Mouse (Mus musculus): Measurements from ENCODE around the gene Klk11. TPM values are rescaled to one million over a fixed set of nuclear protein-coding genes. Genes with fewer than 3 reads are reported as not detected.

The Klk11 gene
- total RNA-seq, 2 experiments from 2014 or later = not detected

DNA sequence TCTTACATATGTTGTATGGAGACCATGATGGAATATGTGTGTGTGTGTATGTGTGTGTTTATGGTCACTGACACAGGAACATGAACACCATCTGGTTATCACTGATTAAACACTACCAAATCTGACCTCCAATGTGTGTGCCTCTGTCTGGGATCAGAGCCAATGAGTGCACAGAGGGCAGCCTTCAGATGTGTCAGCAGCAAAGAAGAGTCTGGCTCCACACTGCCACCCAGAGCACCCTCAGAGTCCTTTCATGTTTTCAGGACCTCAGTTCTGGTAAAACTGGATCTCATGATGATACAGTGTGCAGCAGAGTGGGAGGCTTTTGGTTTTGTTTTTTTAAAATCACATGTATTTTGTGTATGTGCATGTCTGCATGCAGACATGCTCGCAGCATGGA lies 10.9 kb downstream of the Klk11 start:
- intact Hi-C loops (cut with DNase I) = no loop called here
- no peak for DNase-seq (ENCODE audit: extremely low spot score in 1 of 2, low spot score in 2 of 2)

DNA sequence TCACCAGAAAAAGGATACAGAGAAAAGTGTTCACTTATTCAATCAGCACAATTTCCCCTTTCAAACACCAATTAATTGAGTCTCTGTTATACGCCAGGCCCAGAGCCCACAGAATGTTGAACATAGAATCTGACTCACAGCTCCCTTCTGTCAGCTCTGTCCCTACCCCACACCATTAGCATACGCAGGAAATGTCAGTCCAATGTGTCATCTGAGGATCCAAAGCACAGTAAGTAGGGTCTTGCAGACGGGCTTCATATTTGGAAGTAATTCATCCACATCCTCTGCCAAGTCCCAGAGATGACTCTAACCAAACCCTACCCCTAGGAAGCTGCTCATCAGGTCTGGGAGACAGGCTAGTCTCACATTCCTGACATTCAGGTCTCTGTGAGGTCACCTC lies 13.7 kb downstream of the Klk11 start:
- DNase-seq (ENCODE audit: extremely low spot score in 1 of 2, low spot score in 2 of 2) = no peak
- intact Hi-C loops (cut with DNase I) = no loop called here

DNA sequence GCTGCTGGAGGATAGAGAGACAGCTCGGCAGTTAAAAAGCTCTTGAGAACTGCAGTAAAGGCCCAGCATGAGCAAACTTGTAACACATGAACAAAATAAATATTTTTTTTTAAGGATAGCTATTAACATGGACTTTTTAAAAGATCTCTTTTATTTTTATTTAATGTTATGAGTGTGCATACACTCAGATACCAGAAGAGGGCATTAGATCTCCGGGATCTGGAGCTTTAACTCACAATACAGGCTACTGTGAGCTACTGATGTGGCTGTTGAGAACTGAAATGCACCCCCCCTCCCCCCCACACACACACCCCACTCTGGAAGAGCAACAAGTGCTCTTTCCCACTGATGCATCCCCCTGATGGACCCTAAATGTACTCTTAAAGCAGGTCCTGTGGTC lies 14.9 kb downstream of the Klk11 start:
- no peak for DNase-seq (ENCODE audit: extremely low spot score in 1 of 2, low spot score in 2 of 2)
- intact Hi-C loops (cut with DNase I) = no loop called here

DNA sequence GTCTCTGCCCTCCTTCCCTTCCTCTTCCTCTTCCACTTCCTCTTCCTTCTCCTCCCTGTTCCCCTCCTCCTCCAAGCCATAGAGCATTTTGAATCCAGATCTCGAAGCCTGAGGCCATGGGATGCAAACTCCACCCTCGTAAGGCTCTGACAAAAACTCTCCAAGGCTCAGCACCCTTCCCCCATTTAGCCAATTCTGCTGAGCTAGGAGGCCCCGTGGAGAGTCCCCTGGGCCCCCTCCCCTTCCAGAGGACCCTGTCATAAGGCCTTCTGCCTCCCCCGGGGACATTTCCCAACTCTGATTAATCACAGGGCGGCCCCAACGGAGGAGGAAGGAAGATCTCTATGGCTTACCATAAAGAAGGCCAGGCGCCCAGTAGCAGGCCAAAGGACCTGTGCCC lies 17.2 kb downstream of the Klk11 start, which contains the start of gene Klk9:
Gene Klk9 (plus strand): TSS at position 301 of the 400 bp plus-strand sequence.
- no peak for DNase-seq (ENCODE audit: extremely low spot score in 1 of 2, low spot score in 2 of 2)
- intact Hi-C loops (cut with DNase I) = no loop called here

DNA sequence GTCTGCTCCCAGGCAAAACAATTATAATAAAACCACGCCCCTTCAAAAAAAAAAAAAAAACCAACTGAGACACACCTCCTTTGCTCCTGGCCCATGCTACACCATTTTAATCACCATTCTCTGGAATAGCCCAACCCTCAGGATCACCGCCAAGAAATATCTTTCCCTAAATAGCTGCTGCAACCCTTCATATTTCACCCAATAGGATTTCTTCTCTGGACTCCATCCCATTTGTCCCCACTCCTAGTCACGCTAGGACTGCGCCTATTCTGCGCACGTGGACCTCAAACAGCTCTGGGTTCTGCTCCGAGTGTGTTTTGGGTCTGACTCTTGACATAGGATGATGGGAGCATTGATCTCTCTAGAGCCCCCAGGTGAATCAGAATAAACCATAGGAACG lies 22.0 kb downstream of the Klk11 start:
- DNase-seq (ENCODE audit: extremely low spot score in 1 of 2, low spot score in 2 of 2) = no peak
- intact Hi-C loops (cut with DNase I) = no loop called here

DNA sequence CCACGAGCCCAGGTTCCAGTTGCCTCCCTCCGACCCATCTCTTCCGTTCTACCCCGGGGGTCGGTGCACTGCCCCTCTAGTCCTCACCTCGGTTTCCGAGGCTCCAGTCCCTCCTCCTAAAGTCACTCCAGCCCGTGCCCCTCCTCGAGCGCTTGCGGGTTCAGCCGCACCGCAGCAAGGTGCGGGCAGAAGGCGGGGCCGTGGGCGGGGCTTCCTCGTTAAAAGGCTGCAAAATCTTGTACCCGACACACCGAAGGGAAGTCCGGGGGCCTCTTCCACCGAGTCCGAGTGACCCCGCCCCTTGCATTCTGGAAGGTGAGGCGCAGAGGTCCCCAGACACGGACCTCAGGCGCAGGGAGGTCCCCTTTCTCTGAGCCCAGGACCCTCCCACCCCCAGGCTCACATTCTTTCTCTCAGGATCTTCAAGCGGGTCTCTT lies 22.9 kb downstream of the Klk11 start, which contains the start of gene Klk8:
Gene Klk8 (plus strand): TSS at position 245 of the 437 bp plus-strand sequence.
- intact Hi-C loops (cut with DNase I) = no loop called here

DNA sequence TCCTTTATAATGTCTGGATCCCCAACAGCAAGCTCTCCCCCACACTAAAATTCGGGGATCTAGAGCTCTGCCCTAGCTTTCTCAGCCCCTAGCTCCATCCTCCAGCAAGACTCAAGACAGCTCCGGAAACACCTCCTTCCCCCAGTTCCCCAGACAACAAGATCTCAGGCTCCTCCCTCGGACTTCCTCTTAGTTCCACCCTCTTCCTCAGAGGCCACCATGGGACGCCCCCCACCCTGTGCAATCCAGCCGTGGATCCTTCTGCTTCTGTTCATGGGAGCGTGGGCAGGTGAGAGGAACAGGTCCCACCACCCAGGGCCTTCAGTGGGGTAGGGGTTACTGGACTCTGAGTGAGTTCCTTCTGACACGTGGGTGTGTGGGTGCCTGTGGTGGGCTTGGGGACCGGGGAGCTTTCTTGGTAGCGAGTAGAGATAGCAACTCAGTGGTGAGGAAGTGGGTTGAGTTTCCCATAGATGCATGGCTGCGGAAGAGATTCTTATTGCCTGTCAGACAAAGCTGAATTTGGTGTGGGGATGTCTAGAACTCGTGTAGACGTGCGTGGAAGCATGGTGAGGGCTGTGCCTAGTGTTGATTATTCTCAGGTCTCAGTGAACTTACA lies 23.5 kb downstream of the Klk11 start:
- no peak for DNase-seq (ENCODE audit: extremely low spot score in 1 of 2, low spot score in 2 of 2)
- intact Hi-C loops (cut with DNase I) = no loop called here

More for the DNA sequence above, 22.9 kb downstream of the Klk11 start, which contains the start of gene Klk8:
- peak in 1 of 2 experiments; percentile 55 for DNase-seq (ENCODE audit: extremely low spot score in 1 of 2, low spot score in 2 of 2)

GRCm38 (mm10) chr7:43799876-43800275 lies 25.5 kb downstream of the Klk11 start:
- no peak for DNase-seq (ENCODE audit: extremely low spot score in 1 of 2, low spot score in 2 of 2)
- intact Hi-C loops (cut with DNase I) = no loop called here

GRCm38 (mm10) chr7:43810994-43811393 lies 36.6 kb downstream of the Klk11 start, which contains the start of gene Klk7:
TSS of gene Klk7 (plus strand) at chr7:43811294.
- DNase-seq (ENCODE audit: extremely low spot score in 1 of 2, low spot score in 2 of 2) = no peak
- intact Hi-C loops (cut with DNase I) = no loop called here

DNA sequence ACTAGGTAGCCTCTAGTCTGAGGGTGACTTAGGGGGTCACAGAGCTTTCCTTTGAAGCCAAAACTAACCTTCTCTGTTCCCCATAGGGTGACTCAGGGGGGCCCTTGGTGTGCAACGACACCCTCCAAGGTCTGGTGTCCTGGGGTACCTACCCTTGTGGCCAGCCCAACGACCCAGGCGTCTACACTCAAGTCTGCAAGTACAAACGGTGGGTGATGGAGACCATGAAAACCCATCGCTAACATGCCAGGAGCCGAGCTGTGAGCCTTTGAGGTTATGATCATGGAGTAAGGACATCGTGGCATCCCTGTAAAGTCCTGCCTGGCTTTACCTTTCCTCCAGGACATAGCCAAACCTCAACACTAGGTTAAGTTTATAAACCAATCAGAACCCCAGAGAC lies 40.8 kb downstream of the Klk11 start:
- no peak for DNase-seq (ENCODE audit: extremely low spot score in 1 of 2, low spot score in 2 of 2)
- intact Hi-C loops (cut with DNase I) = no loop called here

DNA sequence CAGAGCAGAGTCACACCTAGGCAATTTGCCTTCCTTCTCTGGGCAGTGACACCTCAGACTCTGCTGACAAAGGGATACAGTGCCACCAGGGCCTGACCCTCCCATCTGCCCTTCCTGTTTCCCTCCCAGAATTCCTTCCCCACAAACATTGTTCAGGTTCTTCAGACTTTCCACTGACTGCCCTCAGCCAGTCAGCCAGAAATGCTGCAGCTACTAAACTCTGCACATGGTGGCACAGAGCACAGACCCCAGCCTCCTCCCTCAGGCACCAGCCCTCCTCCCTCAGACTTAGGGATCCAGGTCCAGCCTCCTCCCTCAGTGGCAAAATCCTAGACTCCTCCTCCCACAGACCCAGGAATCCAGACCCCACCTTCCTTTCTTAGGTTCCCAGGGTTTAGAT lies 42.3 kb downstream of the Klk11 start:
- no peak for DNase-seq (ENCODE audit: extremely low spot score in 1 of 2, low spot score in 2 of 2)
- intact Hi-C loops (cut with DNase I) = no loop called here

DNA sequence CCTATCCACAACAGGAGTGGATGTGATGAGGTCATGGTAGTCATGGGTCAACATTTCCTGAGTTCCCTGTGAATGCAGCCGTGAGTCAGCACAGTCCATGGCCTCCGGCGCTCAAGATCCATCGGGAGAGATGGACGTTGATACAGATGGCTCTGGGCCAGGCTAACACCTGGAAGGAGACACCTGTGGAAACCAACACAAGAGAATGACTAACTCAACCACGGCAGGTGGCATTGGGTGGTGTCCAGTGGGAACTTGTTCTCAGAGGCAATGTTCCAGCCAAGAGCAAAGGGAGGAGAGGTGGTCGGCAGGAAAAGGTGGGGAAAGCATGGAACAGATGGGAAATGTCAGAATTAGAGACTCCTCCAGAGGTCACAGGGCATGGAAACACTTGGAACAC lies 47.2 kb downstream of the Klk11 start:
- no peak for DNase-seq (ENCODE audit: extremely low spot score in 1 of 2, low spot score in 2 of 2)
- intact Hi-C loops (cut with DNase I) = loop anchor here (5.0 kb wide), 1 partner anchor 41 kb away; no protein-coding TSS in a partner anchor

DNA sequence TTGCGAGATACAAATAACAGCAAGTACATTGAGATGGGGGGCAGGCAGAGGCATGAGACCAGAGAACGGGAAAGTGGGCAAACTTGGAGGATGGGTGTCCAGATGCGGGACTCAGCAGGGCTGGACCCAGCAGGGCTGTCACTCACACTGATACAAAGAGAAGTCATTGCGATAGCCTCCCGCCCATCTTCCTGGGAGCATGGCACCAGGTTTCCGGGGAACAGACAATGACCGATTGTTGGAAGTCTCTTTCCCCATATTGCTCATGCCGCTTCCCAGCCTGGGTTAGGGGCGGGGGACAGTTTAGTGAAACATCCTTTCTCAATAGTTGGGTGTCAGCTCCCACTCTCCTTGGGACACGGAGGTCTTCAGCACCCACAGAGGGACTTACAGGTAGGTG lies 49.8 kb downstream of the Klk11 start, which contains the start of gene Klk6:
Gene Klk6 (plus strand): TSS at position 301 of the 400 bp plus-strand sequence.
- intact Hi-C loops (cut with DNase I) = loop anchor here (5.0 kb wide), 1 partner anchor 38 kb away; no protein-coding TSS in a partner anchor
- no peak for DNase-seq (ENCODE audit: extremely low spot score in 1 of 2, low spot score in 2 of 2)

- no peak for DNase-seq (ENCODE audit: extremely low spot score in 1 of 2, low spot score in 2 of 2)
- intact Hi-C loops (cut with DNase I) = no loop called here
Measured at GRCm38 (mm10) chr7:43826056-43826455, 51.7 kb downstream of the Klk11 start.

DNA sequence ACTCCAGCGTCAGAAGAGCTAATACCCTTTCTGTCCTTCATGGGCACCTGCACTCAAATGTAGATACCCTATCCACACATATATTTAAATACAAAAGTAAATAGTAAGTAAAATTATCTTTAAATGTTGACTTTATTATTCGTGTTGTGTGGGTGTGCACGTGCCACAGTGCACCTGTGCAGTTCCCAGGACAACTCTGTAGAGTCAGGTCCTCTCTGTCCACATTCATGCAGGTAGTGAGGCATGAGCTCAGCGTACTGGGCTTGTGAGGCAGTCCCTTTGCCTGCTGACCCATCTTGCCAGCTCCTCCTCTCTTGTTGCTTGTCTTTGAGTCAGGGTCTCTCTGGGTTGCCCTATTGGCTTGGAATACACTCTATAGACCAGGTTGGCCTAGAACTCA lies 53.3 kb downstream of the Klk11 start:
- intact Hi-C loops (cut with DNase I) = no loop called here

More for the DNA sequence above, 53.3 kb downstream of the Klk11 start:
- DNase-seq (ENCODE audit: extremely low spot score in 1 of 2, low spot score in 2 of 2) = no peak

Other genes starting within 250 kb of the Klk11 start
- gene Cd33, start 230.2 kb upstream of the Klk11 start, total RNA-seq (2021) = 1 to 10 TPM; 6.3 to 6.7 TPM
- gene Zfp658, start 212.3 kb upstream of the Klk11 start, total RNA-seq (2021) = 1 to 10 TPM; 5.1 to 5.8 TPM
- gene Zfp719, start 195.0 kb upstream of the Klk11 start, total RNA-seq (2021) = 10 to 100 TPM; 17.1 to 26.4 TPM
- not detected for gene Zfp819, start 167.4 kb upstream of the Klk11 start, total RNA-seq (2021)
- under 1 TPM in 1 of 2 experiments, not detected in 1; 0.18 TPM for gene Ceacam18, start 139.9 kb upstream of the Klk11 start, total RNA-seq (2021)
- gene Siglece, start 114.4 kb upstream of the Klk11 start, total RNA-seq (2021) = 1 to 10 TPM; 1.1 TPM
- gene Ctu1, start 102.6 kb upstream of the Klk11 start, total RNA-seq (2021) = 10 to 100 TPM; 12.4 TPM
- not detected for gene Klk14, start 84.2 kb upstream of the Klk11 start, total RNA-seq (2021)
- not detected for gene Klk13, start 62.0 kb upstream of the Klk11 start, total RNA-seq (2021)
- gene Klk12, start 5.7 kb upstream of the Klk11 start, total RNA-seq (2021) = not detected
- not detected for gene Klk10, start 6.4 kb downstream of the Klk11 start, total RNA-seq (2021)
- not detected for gene Klk9, start 17.3 kb downstream of the Klk11 start, total RNA-seq (2021)
- 1 to 10 TPM; 6.7 to 6.9 TPM for gene Klk8, start 23.0 kb downstream of the Klk11 start, total RNA-seq (2021)
- gene Klk7, start 36.7 kb downstream of the Klk11 start, total RNA-seq (2021) = not detected
- gene Klk6, start 49.9 kb downstream of the Klk11 start, total RNA-seq (2021) = not detected
- not detected for gene Klk5, start 67.4 kb downstream of the Klk11 start, total RNA-seq (2021)
- gene Klk4, start 106.6 kb downstream of the Klk11 start, total RNA-seq (2021) = not detected
- not detected for gene Klk15, start 159.1 kb downstream of the Klk11 start, total RNA-seq (2021)
- not detected for gene Klk1b8, start 176.1 kb downstream of the Klk11 start, total RNA-seq (2021)
- gene Klk1b1, start 192.1 kb downstream of the Klk11 start, total RNA-seq (2021) = not detected
- not detected for gene Klk1b9, start 201.5 kb downstream of the Klk11 start, total RNA-seq (2021)
- not detected for gene Klk1b11, start 221.3 kb downstream of the Klk11 start, total RNA-seq (2021)
- not detected for gene Klk1b26, start 237.6 kb downstream of the Klk11 start, total RNA-seq (2021)